Mouse (Mus musculus) embryonic facial prominence, embryonic 15.5 days (tissue): ENCODE data around the gene Ush2a. TPM values are rescaled to one million over a fixed set of nuclear protein-coding genes. Genes with fewer than 3 reads are reported as not detected.

Source experiments
- ATAC-seq: fragments of 200-750 bp; cut with Nextera tagmentation; 2 replicates; pipeline ENCODE4 v1.8.0; 2017; ENCODE audit warnings: low read depth, moderate TSS enrichment; ENCODE audit not compliant: insufficient number of reproducible peaks, low FRiP score, low TSS enrichment
- H3K27ac ChIP-seq: fragments of 300-500 bp; sonication (generic); replicated peaks from 2 replicates; pipeline ENCODE4 v1.5.1; 2015; ENCODE audit warnings: mild to moderate bottlenecking, inconsistent platforms
- H3K27me3 ChIP-seq: fragments of 300-500 bp; sonication (generic); 2 replicates; pipeline ENCODE4 v1.6.1; 2015; ENCODE audit warnings: inconsistent platforms
- H3K36me3 ChIP-seq: fragments of 300-500 bp; sonication (generic); 2 replicates; pipeline ENCODE4 v1.6.1; 2015; ENCODE audit warnings: mild to moderate bottlenecking, inconsistent platforms
- H3K4me1 ChIP-seq: fragments of 300-500 bp; sonication (generic); 2 replicates; pipeline ENCODE4 v1.6.1; 2015; ENCODE audit warnings: inconsistent platforms
- H3K4me2 ChIP-seq: fragments of 300-500 bp; sonication (generic); replicated peaks from 2 replicates; pipeline ENCODE4 v1.6.1; 2015; ENCODE audit warnings: mild to moderate bottlenecking, inconsistent platforms
- H3K4me3 ChIP-seq: fragments of 300-500 bp; sonication (generic); replicated peaks from 2 replicates; pipeline ENCODE4 v1.5.1; 2015; ENCODE audit warnings: mild to moderate bottlenecking, inconsistent platforms
- H3K9ac ChIP-seq: fragments of 300-500 bp; sonication (generic); 2 replicates; pipeline ENCODE4 v1.6.1; 2015; ENCODE audit warnings: inconsistent platforms
- H3K9me3 ChIP-seq: fragments of 300-500 bp; sonication (generic); replicated peaks from 2 replicates; pipeline ENCODE4 v1.6.1; 2016; ENCODE audit warnings: inconsistent platforms
- WGBS: fragments of 180-500 bp; shearing (Covaris S2); methylation state at CpG from one replicate; pipeline ENCODE4 v1.1.7; 2015; 5-methylcytosine and 5-hydroxymethylcytosine counted together
- polyA plus RNA-seq: library from polyadenylated mRNA; unstranded; fragments of >200 nt; fragmentation: Nextera tagmentation; extraction: Ambion mirVana; gene quantifications from 2 replicates; pipeline ENCODE4 v1.2.1, GENCODE M21; 2015

Gene Ush2a
- polyA plus RNA-seq, 1 experiment from 2014 or later = 0.04 TPM

- WGBS = 51% methylated on average over 5 of the region's 5 CpGs
- no peaks in the 10 kb centered on the region for H3K36me3 ChIP-seq
- no peaks in the 10 kb centered on the region for H3K27me3 ChIP-seq
- H3K9me3 ChIP-seq = no peaks in the 10 kb centered on the region
- no peak overlapping the region for H3K4me3 ChIP-seq
- ATAC-seq = no peak
- no peak overlapping the region for H3K9ac ChIP-seq
- H3K27ac ChIP-seq = no peak overlapping the region
- H3K4me2 ChIP-seq = no peak overlapping the region
- H3K4me1 ChIP-seq = no peaks in the 10 kb centered on the region
Measured at GRCm38 (mm10) chr1:188616547-188616946, 354.7 kb downstream of the Ush2a start.

GRCm38 (mm10) chr1:188633736-188634135 is 371.9 kb downstream of the Ush2a start:
- WGBS = 41% methylated on average over 4 of the region's 4 CpGs
- Histone ChIP-seq H3K4me1 (no peaks in the 10 kb centered on the region), H3K9ac (no peak overlapping the region), H3K36me3 (no peaks in the 10 kb centered on the region), H3K27me3 (no peaks in the 10 kb centered on the region), H3K27ac (no peak overlapping the region), H3K4me3 (no peak overlapping the region), H3K4me2 (no peak overlapping the region), H3K9me3 (no peaks in the 10 kb centered on the region)
- ATAC-seq = no peak

GRCm38 (mm10) chr1:188639666-188640065 is 377.8 kb downstream of the Ush2a start:
- no peak for ATAC-seq
- no peak overlapping the region for H3K9ac ChIP-seq
- no peaks in the 10 kb centered on the region for H3K4me1 ChIP-seq

GRCm38 (mm10) chr1:188643156-188643555 is 381.3 kb downstream of the Ush2a start:
- Histone ChIP-seq H3K27ac (no peak overlapping the region), H3K4me1 (no peaks in the 10 kb centered on the region), H3K27me3 (no peaks in the 10 kb centered on the region), H3K36me3 (no peaks in the 10 kb centered on the region), H3K9me3 (no peaks in the 10 kb centered on the region), H3K4me3 (no peak overlapping the region), H3K4me2 (no peak overlapping the region), H3K9ac (no peak overlapping the region)
- WGBS = 62% methylated on average over 3 of the region's 3 CpGs
- ATAC-seq = no peak

More at GRCm38 (mm10) chr1:188639666-188640065, 377.8 kb downstream of the Ush2a start:
- Histone ChIP-seq H3K27ac (no peak overlapping the region), H3K9me3 (no peaks in the 10 kb centered on the region), H3K27me3 (no peaks in the 10 kb centered on the region), H3K4me2 (no peak overlapping the region), H3K36me3 (no peaks in the 10 kb centered on the region), H3K4me3 (no peak overlapping the region)

- Histone ChIP-seq H3K4me2 (no peak overlapping the region), H3K36me3 (no peaks in the 10 kb centered on the region), H3K9ac (no peak overlapping the region), H3K4me3 (no peak overlapping the region), H3K27me3 (no peaks in the 10 kb centered on the region), H3K9me3 (no peaks in the 10 kb centered on the region), H3K27ac (no peak overlapping the region), H3K4me1 (no peaks in the 10 kb centered on the region)
- 74% methylated on average over 3 of the region's 3 CpGs for WGBS
- ATAC-seq = no peak
Measured at GRCm38 (mm10) chr1:188653001-188653400, 391.2 kb downstream of the Ush2a start.

- Histone ChIP-seq H3K4me3 (no peak overlapping the region), H3K4me2 (no peak overlapping the region), H3K4me1 (peaks cover 10% of the 10 kb centered on the region), H3K9ac (no peak overlapping the region), H3K36me3 (no peaks in the 10 kb centered on the region), H3K27ac (no peak overlapping the region), H3K9me3 (no peaks in the 10 kb centered on the region), H3K27me3 (no peaks in the 10 kb centered on the region)
- 62% methylated on average over 12 of the region's 12 CpGs for WGBS
- ATAC-seq = no peak
Measured at GRCm38 (mm10) chr1:188656121-188656520, 394.3 kb downstream of the Ush2a start.

GRCm38 (mm10) chr1:188659159-188659558 is 397.3 kb downstream of the Ush2a start:
- no peak for ATAC-seq
- no peaks in the 10 kb centered on the region for H3K36me3 ChIP-seq
- H3K9ac ChIP-seq = no peak overlapping the region
- WGBS = 44% methylated on average over 3 of the region's 3 CpGs
- H3K27ac ChIP-seq = no peak overlapping the region
- H3K9me3 ChIP-seq = no peaks in the 10 kb centered on the region
- H3K4me1 ChIP-seq = peaks cover 13% of the 10 kb centered on the region
- no peak overlapping the region for H3K4me2 ChIP-seq
- H3K27me3 ChIP-seq = no peaks in the 10 kb centered on the region
- no peak overlapping the region for H3K4me3 ChIP-seq

- no peaks in the 10 kb centered on the region for H3K27me3 ChIP-seq
- H3K4me2 ChIP-seq = peak overlapping the region; percentile 42
- no peak for ATAC-seq
- peaks cover 13% of the 10 kb centered on the region for H3K4me1 ChIP-seq
- no peak overlapping the region for H3K27ac ChIP-seq
- H3K36me3 ChIP-seq = no peaks in the 10 kb centered on the region
- H3K9me3 ChIP-seq = no peaks in the 10 kb centered on the region
- peak overlapping the region; percentile 27 for H3K4me3 ChIP-seq
- no peak overlapping the region for H3K9ac ChIP-seq
- 5% methylated on average over 3 of the region's 3 CpGs for WGBS
Measured at GRCm38 (mm10) chr1:188660339-188660738, 398.5 kb downstream of the Ush2a start.

GRCm38 (mm10) chr1:188660882-188661281 is 399.1 kb downstream of the Ush2a start:
- under 1% methylated on average over 8 of the region's 8 CpGs for WGBS
- H3K27ac ChIP-seq = no peak overlapping the region
- H3K4me1 ChIP-seq = peaks cover 13% of the 10 kb centered on the region
- peak overlapping the region; percentile 27 for H3K4me3 ChIP-seq
- peak overlapping the region; percentile 42 for H3K4me2 ChIP-seq
- no peak overlapping the region for H3K9ac ChIP-seq
- H3K36me3 ChIP-seq = no peaks in the 10 kb centered on the region
- no peaks in the 10 kb centered on the region for H3K27me3 ChIP-seq
- ATAC-seq = no peak
- H3K9me3 ChIP-seq = no peaks in the 10 kb centered on the region

GRCm38 (mm10) chr1:188667460-188667859 is 405.6 kb downstream of the Ush2a start:
- no peaks in the 10 kb centered on the region for H3K36me3 ChIP-seq
- no peaks in the 10 kb centered on the region for H3K27me3 ChIP-seq
- H3K4me2 ChIP-seq = no peak overlapping the region
- peak; percentile 29; the same call in 1 of the 2 replicates for ATAC-seq
- no peaks in the 10 kb centered on the region for H3K4me1 ChIP-seq
- H3K9ac ChIP-seq = no peak overlapping the region
- no peak overlapping the region for H3K27ac ChIP-seq
- no peaks in the 10 kb centered on the region for H3K9me3 ChIP-seq
- H3K4me3 ChIP-seq = no peak overlapping the region
- 48% methylated on average over 8 of the region's 8 CpGs for WGBS

GRCm38 (mm10) chr1:188668513-188668912 is 406.7 kb downstream of the Ush2a start:
- Histone ChIP-seq H3K4me1 (no peaks in the 10 kb centered on the region), H3K4me2 (no peak overlapping the region), H3K4me3 (no peak overlapping the region), H3K9me3 (no peaks in the 10 kb centered on the region), H3K27me3 (no peaks in the 10 kb centered on the region), H3K27ac (no peak overlapping the region), H3K9ac (no peak overlapping the region), H3K36me3 (no peaks in the 10 kb centered on the region)
- WGBS = 68% methylated on average over 12 of the region's 12 CpGs
- no peak for ATAC-seq

- no peaks in the 10 kb centered on the region for H3K27me3 ChIP-seq
- 64% methylated on average over 12 of the region's 12 CpGs for WGBS
- no peak overlapping the region for H3K9ac ChIP-seq
- no peaks in the 10 kb centered on the region for H3K36me3 ChIP-seq
- ATAC-seq = no peak
- H3K4me2 ChIP-seq = no peak overlapping the region
- H3K4me3 ChIP-seq = no peak overlapping the region
- no peaks in the 10 kb centered on the region for H3K4me1 ChIP-seq
- no peaks in the 10 kb centered on the region for H3K9me3 ChIP-seq
- H3K27ac ChIP-seq = no peak overlapping the region
Measured at GRCm38 (mm10) chr1:188672871-188673270, 411.0 kb downstream of the Ush2a start.
